Mouse (Mus musculus) gastrocnemius, postnatal 14 days (tissue): ENCODE results near the gene Dtnb. TPM values are rescaled to one million over a fixed set of nuclear protein-coding genes. Genes with fewer than 3 reads are reported as not detected.

ENCODE experiments used
- DNase-seq: peaks from one replicate; pipeline ENCODE4 v3.0.0; 2021; ENCODE audit warnings: mixed read lengths
- intact Hi-C: fragments of 180-260 bp; cut with DNase I; formaldehyde crosslinking; loops from one replicate; pipeline ENCODE4 v1.15.1; 2025; ENCODE audit warnings: low total_unique reads
- total RNA-seq, 2 experiments: library from RNA; stranded (reverse); gene quantifications; 2 replicates each; pipeline ENCODE4 v1.2.3; 2021

Gene Dtnb
- total RNA-seq, 2 experiments from 2014 or later: 3.2 to 3.4 TPM

GRCm38 (mm10) chr12:3760876-3761590 is 188.9 kb downstream of the Dtnb start:
- no peak for DNase-seq
- intact Hi-C loops: no loop called here

GRCm38 (mm10) chr12:3761591-3762295 is 189.6 kb downstream of the Dtnb start:
- intact Hi-C loops: no loop called here
- DNase-seq: no peak

- intact Hi-C loops: no loop called here
- DNase-seq: no peak
Observed at GRCm38 (mm10) chr12:3764191-3764804, 192.1 kb downstream of the Dtnb start.

GRCm38 (mm10) chr12:3767360-3767759 is 195.2 kb downstream of the Dtnb start:
- intact Hi-C loops: no loop called here
- DNase-seq: no peak

DNA sequence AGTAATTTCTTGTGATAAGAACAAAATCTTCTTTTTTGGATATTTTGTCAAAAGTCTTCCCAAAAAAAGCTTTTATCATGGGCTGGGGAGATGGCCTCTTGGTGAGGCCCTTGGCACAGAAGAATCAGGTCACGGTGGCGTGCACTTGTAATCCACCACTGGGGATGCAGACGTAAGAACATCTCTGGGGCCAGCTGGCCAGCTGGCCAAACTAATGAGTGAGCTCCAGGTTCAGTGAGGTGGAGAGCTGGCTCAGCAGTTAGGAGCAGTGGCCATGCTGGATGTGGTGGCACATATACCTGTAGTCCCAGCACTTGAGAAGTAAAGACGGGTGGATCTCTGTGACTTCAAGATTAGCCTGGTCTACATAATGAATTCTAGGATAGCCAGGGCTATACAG is 196.2 kb downstream of the Dtnb start:
- intact Hi-C loops: no loop called here
- DNase-seq: no peak

DNA sequence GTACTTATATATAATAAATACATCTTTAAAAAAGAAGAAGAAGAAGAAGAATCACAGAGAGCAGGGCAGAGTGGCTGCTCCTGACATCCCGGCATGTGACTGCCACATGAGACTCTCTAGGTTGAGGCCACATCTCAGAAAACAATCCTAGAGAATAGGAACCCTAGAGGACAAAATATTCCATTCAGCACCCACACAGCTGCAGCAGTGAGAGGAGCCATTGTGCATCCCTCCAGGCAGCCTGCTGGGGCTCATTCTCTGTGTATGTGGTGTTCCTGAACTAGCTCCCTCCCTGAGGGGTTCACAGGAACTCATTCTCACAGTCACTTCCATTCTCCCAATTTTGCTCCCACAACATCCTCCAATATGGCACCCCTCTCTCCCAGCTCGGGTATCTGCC is 198.4 kb downstream of the Dtnb start:
- intact Hi-C loops: no loop called here

GRCm38 (mm10) chr12:3771080-3771479 is 198.9 kb downstream of the Dtnb start:
- DNase-seq: no peak
- intact Hi-C loops: no loop called here

More for the DNA sequence above, 198.4 kb downstream of the Dtnb start:
- no peak for DNase-seq

- DNase-seq: no peak
- intact Hi-C loops: no loop called here
Observed at GRCm38 (mm10) chr12:3773643-3774042, 201.5 kb downstream of the Dtnb start.

GRCm38 (mm10) chr12:3776015-3776414 is 203.8 kb downstream of the Dtnb start:
- no peak for DNase-seq
- intact Hi-C loops: no loop called here

DNA sequence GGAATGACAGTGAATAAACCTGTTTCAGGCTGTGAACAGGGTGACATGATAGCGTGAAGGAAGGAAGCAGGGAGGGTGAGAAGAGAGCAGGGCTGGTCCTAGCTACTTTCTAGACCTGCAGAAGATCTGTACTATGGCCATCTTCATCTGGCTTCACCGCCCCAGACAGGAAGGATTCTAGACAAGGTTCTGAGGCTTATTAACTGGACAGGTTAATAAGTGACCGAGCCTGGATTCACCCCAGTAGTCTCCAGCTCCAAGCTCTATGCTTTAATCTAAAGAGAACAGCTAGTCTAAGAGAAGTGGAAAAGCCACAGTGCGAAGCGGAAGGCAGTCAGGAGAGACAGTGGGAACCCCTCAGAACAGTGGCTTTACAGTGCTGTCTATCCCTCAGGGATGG is 205.5 kb downstream of the Dtnb start:
- intact Hi-C loops: no loop called here
- no peak for DNase-seq

DNA sequence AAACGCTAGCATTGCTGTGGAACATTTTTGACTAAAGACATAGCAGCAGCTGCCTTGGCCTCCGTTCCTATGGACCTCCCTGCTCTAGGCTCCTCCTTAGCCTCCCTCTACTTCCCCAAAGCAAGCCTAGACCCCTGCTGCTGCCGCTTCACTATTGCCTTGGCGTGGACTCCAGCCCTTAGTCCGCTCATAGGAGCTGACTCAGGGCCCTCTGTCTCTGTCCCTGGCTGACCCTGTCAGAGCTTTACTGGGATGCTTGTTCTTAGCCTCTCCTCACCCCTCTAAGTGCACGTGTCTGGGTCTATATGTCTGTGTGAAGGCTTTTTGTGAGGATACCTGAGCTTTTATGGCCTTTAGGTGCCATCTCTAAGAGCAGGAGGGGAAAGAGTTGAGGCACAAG is 206.1 kb downstream of the Dtnb start:
- intact Hi-C loops: no loop called here
- DNase-seq: no peak

- intact Hi-C loops: no loop called here
- no peak for DNase-seq
Observed at GRCm38 (mm10) chr12:3779639-3780038, 207.5 kb downstream of the Dtnb start.

- DNase-seq: peak; percentile 76
Observed at GRCm38 (mm10) chr12:3780405-3780891, 208.3 kb downstream of the Dtnb start.

DNA sequence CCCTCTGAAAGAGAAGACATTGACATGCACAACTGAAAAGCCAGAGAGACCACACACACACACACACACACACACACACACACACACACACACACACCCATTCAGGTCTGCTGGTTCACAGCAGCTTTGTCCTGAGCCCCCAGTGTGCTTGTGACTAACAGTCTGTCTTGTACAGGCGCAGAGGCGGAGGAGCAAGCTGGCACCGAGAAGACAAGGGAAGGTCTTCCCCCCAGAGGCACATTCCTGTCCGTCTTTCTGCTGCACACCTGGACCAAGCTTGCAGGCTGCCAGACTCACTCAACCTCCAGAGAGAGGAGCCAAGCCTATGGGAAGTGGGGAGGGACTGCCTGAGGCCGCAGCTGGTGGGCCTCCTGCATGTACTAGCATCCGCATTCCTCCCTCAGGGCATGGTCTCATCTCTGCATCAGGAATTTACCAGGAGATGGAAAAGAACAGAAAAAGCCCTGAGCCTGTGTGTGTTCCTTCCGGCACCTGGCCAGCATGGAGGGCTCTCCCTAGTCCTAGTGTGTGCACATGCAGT is 208.8 kb downstream of the Dtnb start:
- peak; percentile 33 for DNase-seq
- intact Hi-C loops: no loop called here

More at GRCm38 (mm10) chr12:3780405-3780891, 208.3 kb downstream of the Dtnb start:
- intact Hi-C loops: no loop called here

- intact Hi-C loops: no loop called here
- DNase-seq: peak; percentile 95
Observed at GRCm38 (mm10) chr12:3781482-3781881, 209.3 kb downstream of the Dtnb start.

DNA sequence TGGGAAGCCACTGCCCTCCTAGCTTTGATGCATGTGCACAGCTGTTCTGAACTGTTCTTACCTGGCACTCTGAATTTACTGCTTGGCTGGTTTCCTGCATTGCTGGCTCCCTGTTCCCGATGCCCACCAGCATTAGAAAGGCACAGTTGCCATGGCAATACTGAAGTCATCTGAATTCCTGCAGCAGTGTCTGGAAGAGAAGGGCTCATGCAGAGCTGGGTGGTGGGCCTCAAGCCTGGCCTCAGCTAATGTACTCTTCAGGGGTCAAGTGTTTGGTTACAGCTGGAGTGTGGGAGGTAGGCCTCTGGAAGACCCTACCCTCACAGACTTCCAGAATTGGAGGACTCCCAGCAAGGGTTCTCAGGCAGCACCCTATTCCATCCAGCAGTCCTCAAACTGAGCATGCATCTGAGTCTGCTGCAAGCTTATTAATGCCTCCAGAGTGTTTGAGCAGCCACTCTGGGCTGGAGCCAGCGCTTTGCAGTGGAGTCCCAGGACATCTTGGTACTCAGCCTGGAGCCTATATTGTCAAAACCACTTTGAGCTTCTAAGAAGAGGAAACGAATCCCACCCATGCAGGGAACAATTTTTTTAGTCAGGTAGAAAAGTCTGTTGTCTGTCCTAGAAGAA is 211.1 kb downstream of the Dtnb start:
- no peak for DNase-seq
- intact Hi-C loops: no loop called here

GRCm38 (mm10) chr12:3784258-3784657 is 212.1 kb downstream of the Dtnb start:
- intact Hi-C loops: no loop called here
- DNase-seq: no peak

DNA sequence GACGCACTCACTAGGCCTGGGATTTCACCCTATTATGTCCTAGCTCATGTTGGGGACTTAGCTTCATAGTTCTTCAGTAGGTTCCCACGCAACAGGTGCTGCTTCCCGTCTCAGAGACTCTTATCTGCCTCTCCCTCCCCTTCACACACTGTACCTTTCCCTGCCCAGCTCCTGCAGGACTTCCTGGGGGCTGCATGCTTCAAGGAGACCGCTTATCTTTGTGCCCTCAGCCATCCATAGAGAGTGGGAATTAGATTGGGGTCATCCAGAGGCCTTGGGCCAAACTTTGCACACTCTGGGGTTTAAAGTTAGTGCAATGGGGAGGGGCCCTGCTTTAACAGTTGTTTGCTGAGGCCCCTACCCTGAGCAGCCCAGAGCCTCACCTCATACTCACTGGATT is 212.5 kb downstream of the Dtnb start:
- DNase-seq: no peak
- intact Hi-C loops: loop anchor here (5.0 kb wide), 1 partner anchor 87 kb away; no protein-coding TSS in a partner anchor

DNA sequence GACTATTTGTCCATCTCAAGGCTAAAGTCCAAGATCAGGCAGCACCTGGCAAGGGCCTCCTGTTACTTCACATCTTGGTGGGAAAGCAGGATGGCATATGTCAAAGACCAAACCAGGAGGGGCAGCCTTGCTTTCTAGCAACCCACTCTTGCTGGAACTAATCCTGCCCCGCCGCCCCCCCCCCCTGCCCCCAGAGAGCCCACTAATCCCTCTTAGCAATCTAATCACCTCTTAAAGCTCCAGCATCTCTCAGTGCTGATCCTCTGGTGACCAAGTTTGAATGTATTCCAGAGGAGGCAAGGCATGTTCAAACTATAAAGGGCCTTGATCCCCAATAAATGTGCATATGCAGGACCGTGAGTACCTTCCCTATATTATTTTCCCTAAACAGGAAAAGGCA is 214.9 kb downstream of the Dtnb start:
- intact Hi-C loops: loop anchor here (5.0 kb wide), 1 partner anchor 90 kb away; no protein-coding TSS in a partner anchor
- no peak for DNase-seq

DNA sequence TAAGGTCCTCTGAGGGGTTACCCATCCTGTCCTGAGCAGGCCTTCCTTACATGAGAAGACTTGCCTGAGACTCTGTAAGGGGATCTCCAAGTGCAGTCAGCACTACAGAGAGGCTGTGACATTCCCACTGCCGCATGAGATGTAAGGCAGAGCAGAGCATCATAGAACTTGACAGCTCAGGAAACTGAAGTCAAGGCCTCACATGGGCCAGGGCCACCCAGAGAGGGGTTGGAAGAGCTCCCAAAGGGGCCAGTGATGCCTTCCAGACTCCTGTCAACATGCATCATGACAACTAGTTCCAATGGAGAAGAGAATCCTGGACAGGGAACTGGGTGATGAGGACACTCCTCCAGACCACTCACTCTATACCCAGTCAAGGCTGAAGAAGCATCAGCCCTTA is 215.4 kb downstream of the Dtnb start:
- DNase-seq: no peak

More for the DNA sequence above, 215.4 kb downstream of the Dtnb start:
- intact Hi-C loops: loop anchor here (5.0 kb wide), 1 partner anchor 90 kb away; no protein-coding TSS in a partner anchor
